Mouse (Mus musculus): ENCODE measurements at regions not wholly inside any gene's neighbourhood (a gene's known extent, or its start where the extent isn't known, plus 50 kb on each side); places are given as distances from the start of the nearest gene placed in this dataset.

GRCm38 (mm10) chr8:92212786-92213535 lies 144.5 kb upstream of the Irx5 start:
- TF ChIP-seq CTCF (IDR thresholded peaks at IDR 0.05) (no peak), EP300 (IDR thresholded peaks at IDR 0.05; ENCODE audit: insufficient read depth, low read depth, low read length) (no peak), POLR2A (IDR thresholded peaks at IDR 0.05; ENCODE audit: insufficient read depth, low read depth, low read length) (no peak)
